Mouse (Mus musculus): ENCODE data around the gene Srsf3. TPM values are rescaled to one million over a fixed set of nuclear protein-coding genes. Genes with fewer than 3 reads are reported as not detected.
"Not testable (repeated sequence)": the region's sequence is repeated elsewhere in the genome, so short reads cannot be mapped to it uniquely, and the experiment has no call there.

Gene Srsf3
- polyA plus RNA-seq, 1 experiment from 2014 or later = 832 TPM

DNA sequence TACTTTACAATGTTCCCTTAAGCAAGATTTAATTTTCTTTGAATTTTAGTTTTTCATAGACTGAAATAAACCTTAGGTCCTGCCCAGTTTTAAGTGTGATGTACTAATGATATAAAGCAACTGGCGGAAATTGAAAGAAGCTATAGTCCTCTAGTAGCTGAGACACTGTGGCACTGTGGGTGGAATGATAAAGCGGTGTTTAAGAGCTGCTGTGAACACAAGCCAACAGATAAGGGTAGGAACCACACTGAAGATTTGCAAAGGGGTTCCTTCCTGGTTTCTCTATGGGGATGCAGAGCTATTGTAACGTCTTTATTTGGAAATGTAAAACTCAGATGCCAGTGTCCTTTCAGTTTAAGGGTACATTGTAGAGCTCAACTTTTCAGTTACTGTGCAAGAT is 9.2 kb downstream of the Srsf3 start:
- WGBS = 94% methylated on average over 3 of the region's 3 CpGs

DNA sequence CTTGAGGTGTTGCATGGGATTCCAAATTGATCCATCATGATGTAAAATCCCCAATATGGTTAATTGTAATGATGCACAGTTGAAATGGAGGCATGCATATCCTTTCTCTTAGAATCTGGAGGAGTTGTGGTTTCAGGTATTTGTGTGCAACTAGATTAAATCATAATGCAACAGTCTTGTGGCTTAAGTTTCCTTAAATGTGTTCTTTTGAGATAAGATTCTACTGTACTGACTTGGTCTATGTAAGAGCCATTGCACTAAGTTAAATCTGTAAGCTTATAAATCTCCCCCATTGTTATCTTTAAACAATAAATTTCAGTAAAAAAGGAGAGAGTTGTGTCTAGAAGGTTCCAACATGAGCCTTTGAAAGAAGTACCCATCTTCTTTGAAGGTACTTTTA is 10.1 kb downstream of the Srsf3 start:
- Histone ChIP-seq H3K9me3 (replicated peaks) (no peaks in the 10 kb centered on the region), H3K36me3 (peaks cover 97% of the 10 kb centered on the region), H3K4me3 (no peak overlapping the region)

More for the DNA sequence above, 9.2 kb downstream of the Srsf3 start:
- peaks cover 97% of the 10 kb centered on the region for H3K36me3 ChIP-seq
- not testable (repeated sequence) for H3K9me3 ChIP-seq (replicated peaks); H3K4me3 ChIP-seq; H3K4me1 ChIP-seq; DNase-seq (ENCODE audit: low spot score); H3K27me3 ChIP-seq (ENCODE audit: low read depth, poor library complexity, severe bottlenecking); H3K27ac ChIP-seq

DNA sequence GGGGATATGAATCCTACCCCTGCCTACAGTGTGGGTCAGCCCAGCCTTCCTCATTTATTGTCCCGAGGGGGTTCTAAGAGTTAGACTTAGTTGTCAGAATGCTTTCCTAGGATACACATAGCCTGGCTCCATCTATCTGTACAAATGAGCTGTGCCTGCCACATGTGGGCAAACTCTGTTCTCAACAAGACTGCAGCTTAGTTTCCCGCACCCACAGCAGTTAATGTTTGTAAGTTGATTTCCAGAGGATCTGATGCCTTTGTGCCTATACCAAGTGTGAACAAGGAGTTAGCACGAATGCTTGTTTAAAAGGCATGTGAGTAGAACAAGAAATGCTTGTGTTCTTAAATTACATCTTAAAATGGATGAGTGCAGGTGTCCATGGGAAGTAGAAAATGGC is 11.2 kb downstream of the Srsf3 start:
- Histone ChIP-seq H3K36me3 (peaks cover 93% of the 10 kb centered on the region), H3K9me3 (replicated peaks) (no peaks in the 10 kb centered on the region), H3K27ac (no peak overlapping the region), H3K27me3 (ENCODE audit: low read depth, poor library complexity, severe bottlenecking) (no peaks in the 10 kb centered on the region), H3K4me3 (no peak overlapping the region), H3K4me1 (no peaks in the 10 kb centered on the region)
- DNase-seq (ENCODE audit: low spot score) = no peak
- WGBS = 86% methylated on average over 3 of the region's 3 CpGs

More for the DNA sequence above, 10.1 kb downstream of the Srsf3 start:
- DNase-seq (ENCODE audit: low spot score) = no peak
- Histone ChIP-seq H3K4me1 (peaks cover 2% of the 10 kb centered on the region; the same call in 1 of the 2 replicates), H3K27me3 (ENCODE audit: low read depth, poor library complexity, severe bottlenecking) (no peaks in the 10 kb centered on the region), H3K27ac (no peak overlapping the region)

DNA sequence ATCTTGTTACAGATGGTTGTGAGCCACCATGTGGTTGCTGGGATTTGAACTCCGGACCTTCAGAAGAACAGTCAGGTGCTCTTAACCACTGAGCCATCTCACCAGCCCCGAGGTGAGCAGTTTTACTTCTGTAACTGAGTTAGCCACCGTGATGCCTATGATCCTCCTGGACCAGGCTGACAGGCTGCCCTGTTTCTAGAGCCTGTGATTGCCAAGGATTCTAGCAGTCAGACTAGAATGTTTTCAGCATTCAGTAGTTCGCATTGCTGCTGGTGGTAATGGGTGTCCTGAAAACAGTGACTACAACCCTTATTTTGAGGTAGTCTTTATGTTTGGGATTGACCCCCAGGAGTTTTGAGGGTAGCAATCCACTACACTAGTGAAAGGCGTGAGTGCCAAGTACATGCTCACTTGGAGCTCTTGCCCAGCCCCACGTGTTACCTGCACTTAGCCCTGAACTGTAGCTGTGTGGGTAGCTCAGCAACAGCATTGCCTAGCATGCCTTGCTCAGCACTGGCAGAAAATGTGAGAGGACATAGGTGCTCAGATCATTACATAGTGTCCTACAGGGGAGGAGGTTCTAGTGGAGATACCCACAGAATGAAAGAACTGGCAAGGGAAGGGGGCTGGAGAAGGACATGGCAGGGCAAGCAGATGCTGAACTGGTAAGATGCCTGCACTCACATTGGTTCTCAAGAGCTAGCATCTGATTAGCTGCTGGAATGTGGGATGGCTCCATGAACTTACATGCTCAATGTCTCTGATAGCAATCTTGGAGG is 11.9 kb downstream of the Srsf3 start:
- Histone ChIP-seq H3K36me3 (peaks cover 86% of the 10 kb centered on the region), H3K4me1 (no peaks in the 10 kb centered on the region), H3K4me3 (no peak overlapping the region), H3K27me3 (ENCODE audit: low read depth, poor library complexity, severe bottlenecking) (no peaks in the 10 kb centered on the region), H3K27ac (no peak overlapping the region), H3K9me3 (replicated peaks) (no peaks in the 10 kb centered on the region)
- WGBS = 90% methylated on average over 6 of the region's 6 CpGs
- no peak for DNase-seq (ENCODE audit: low spot score)

DNA sequence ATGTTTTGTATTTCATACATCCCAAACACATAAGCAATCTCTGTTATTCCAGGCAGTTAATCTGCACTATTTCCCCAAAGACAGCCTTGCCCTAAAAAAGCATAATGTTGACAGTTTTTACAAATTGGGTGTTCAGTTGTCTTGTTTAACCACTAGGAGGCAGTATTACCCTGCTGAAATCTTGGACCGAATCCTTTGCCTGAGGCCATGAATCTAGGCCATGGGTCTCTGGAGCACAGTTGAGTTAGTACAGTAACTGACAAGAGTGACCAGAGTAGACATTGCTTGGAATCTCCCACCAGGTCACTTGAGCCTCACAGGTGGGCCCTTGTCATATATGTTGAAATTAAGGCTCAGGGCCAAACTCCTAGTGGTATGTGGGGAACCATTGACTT is 12.5 kb downstream of the Srsf3 start:
- 73% methylated on average over 1 of the region's 1 CpGs for WGBS

DNA sequence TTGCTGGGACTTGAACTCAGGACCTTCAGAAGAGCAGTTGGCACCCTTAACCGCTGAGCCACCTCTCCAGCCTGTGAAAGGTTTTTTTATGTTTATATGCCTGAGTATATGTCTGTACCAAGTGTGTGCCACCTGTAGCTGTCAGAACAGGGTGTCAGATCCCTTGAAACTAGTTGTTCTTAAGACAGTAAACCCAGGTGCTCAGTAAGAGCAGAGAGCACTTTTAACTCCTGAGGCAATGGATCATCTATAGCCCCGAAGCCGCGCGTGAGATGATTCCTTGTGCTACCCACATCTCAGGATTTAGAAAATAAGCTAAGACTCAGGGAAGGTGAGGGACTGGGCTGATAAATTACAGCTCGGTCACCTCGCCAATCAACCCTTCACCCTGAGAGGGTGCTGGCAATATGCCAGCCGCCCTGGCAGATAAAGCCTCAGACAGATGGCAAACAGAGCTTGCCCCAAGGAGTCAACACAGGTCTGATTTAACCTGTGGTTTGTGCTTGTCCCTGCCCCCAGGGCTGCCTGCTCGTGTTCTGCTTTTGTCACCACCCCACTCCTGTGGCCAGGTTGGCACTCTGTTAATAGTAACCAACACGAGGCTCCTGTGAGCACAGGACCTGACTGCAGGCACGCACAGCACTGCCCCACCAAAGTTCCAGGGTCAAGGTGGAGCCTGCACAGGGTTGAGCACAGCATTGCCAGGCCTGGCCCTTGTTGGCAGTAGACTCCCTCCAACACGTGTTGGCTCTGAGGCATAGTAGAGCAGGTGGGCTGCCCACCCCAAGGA is 13.5 kb downstream of the Srsf3 start:
- H3K4me1 ChIP-seq = peaks cover 11% of the 10 kb centered on the region
- no peak overlapping the region for H3K4me3 ChIP-seq
- H3K9me3 ChIP-seq (replicated peaks) = no peaks in the 10 kb centered on the region
- no peaks in the 10 kb centered on the region for H3K27me3 ChIP-seq (ENCODE audit: low read depth, poor library complexity, severe bottlenecking)
- no peak for DNase-seq (ENCODE audit: low spot score)
- WGBS = 78% methylated on average over 12 of the region's 12 CpGs
- peaks cover 70% of the 10 kb centered on the region for H3K36me3 ChIP-seq
- no peak overlapping the region for H3K27ac ChIP-seq

More for the DNA sequence above, 12.5 kb downstream of the Srsf3 start:
- Histone ChIP-seq H3K4me3 (no peak overlapping the region), H3K27me3 (ENCODE audit: low read depth, poor library complexity, severe bottlenecking) (no peaks in the 10 kb centered on the region), H3K9me3 (replicated peaks) (no peaks in the 10 kb centered on the region), H3K27ac (no peak overlapping the region), H3K4me1 (peaks cover under 1% of the 10 kb centered on the region; the same call in 1 of the 2 replicates), H3K36me3 (peaks cover 80% of the 10 kb centered on the region)
- DNase-seq (ENCODE audit: low spot score) = no peak

DNA sequence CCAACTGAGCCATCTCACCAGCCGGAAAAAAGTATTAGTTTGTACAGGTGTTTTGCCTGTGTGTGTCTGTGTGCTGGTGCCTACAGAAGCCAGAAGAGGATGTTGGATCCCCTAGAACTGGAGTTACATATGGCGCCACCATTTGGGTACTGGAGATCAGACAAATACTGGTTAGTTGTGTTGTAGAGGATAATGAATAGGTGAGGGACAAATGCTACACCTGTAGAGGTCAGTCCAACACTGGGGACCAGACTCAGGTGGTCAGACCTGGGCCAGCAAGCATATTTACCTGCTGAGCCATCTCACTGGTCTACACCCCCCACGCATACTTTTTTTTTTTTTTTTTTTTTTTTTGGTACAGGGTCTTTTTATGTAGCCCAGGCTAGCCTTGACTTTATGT is 14.4 kb downstream of the Srsf3 start:
- WGBS = 96% methylated on average over 3 of the region's 3 CpGs
- DNase-seq (ENCODE audit: low spot score) = no peak
- peaks cover 15% of the 10 kb centered on the region for H3K4me1 ChIP-seq
- H3K9me3 ChIP-seq (replicated peaks) = no peaks in the 10 kb centered on the region
- H3K4me3 ChIP-seq = no peak overlapping the region
- H3K27ac ChIP-seq = no peak overlapping the region
- peaks cover 62% of the 10 kb centered on the region for H3K36me3 ChIP-seq
- H3K27me3 ChIP-seq (ENCODE audit: low read depth, poor library complexity, severe bottlenecking) = no peaks in the 10 kb centered on the region

DNA sequence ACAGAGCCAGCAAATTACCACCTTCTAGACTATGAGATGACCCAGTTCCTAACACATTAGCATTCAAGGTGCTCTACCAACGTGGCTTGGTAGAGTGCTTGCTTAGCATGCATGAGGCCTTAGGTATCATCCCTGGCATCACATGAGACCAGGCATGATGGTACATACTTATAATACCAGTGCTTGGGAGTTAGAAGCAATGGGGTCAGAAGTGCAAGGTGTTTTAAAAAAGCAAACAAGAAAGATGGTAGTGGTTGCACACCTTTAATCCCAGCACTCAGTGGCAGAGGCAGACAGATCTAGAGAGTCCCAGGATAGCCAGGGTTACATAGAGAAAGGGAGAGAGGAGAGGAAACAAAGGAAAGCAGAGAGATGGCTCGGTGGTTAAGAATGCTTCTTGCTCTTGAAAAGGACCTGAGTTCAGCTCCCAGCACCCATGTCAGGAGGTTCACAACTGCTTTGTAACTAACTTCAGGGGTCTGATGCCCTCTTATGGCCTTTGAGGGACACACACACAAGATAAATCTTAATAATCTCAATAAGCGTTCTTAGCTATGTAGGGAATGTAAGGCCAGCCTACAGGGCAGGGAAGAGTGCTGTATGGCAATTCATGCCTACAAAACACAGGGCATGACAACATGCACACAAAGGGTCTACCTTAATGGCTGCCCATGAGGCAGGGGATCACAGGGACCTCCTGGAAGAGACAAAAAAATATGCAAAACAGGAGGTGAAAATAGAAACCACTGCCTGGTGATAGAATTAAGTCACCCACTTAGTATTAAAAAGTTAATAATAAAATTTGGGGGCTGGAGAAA is 15.5 kb downstream of the Srsf3 start:
- Histone ChIP-seq H3K27me3 (ENCODE audit: low read depth, poor library complexity, severe bottlenecking) (no peaks in the 10 kb centered on the region), H3K4me1 (peaks cover 15% of the 10 kb centered on the region), H3K4me3 (no peak overlapping the region), H3K36me3 (peaks cover 52% of the 10 kb centered on the region), H3K27ac (no peak overlapping the region), H3K9me3 (replicated peaks) (no peaks in the 10 kb centered on the region)
- DNase-seq (ENCODE audit: low spot score) = no peak
- WGBS = 74% methylated on average over 3 of the region's 3 CpGs

DNA sequence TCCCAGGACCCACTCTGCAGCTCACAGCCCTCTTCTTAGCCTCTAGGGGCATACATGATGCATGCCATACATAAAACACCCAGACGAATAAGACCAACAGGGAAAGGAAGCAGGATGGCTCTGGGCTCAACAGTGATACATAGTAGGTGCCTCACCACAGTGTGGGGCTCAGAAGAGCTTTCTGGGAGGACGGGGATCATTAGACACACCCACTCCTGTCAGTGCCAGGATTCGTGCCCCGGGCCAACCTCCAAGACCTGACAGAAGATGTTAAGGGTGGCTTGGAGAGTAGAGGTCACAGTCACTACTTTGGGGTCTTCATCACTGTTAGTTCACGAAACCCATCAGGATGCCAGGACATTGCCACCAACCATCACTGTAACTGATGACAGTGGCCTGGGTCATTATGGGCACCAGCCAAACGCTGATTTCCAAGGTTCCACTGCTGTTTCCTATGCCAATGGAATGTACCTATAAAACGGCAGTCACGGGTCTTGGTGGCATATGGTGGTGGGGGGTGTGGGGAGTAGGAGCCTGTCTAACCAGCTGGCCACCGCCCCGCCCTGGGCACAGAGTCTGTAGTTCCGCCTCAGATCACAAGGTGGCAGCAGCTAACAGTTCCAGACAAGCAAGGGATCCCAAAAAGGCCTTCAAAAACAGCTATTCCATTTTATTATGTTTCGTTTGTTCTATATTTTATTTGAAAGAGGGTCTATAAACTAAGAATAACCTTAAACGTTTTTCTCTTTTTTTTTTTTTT is 16.5 kb downstream of the Srsf3 start:
- no peak overlapping the region for H3K27ac ChIP-seq

DNA sequence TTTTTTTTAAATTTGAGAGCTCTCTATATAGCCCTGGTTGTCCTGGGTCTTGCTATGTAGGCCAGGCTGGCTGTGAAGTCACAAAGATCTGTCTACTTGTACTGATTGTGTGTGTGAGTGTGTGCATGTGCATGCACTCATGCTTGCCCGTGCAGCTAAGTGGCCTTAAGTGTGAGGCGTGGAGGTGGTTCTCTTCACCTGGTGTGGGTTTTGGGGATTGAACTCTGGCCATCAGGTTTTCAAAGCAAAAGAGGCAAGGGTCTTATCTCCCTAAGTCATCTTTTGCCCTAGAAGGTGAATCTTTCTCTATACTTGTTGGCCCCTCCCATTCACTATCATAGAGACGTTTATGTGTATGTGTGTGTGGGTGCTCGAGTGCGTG is 17.1 kb downstream of the Srsf3 start:
- no peak for DNase-seq (ENCODE audit: low spot score)
- H3K27ac ChIP-seq = no peak overlapping the region
- peaks cover 41% of the 10 kb centered on the region for H3K36me3 ChIP-seq
- no peak overlapping the region for H3K4me3 ChIP-seq
- no peaks in the 10 kb centered on the region for H3K27me3 ChIP-seq (ENCODE audit: low read depth, poor library complexity, severe bottlenecking)
- H3K9me3 ChIP-seq (replicated peaks) = no peaks in the 10 kb centered on the region
- peaks cover 24% of the 10 kb centered on the region for H3K4me1 ChIP-seq
- 80% methylated on average over 5 of the region's 5 CpGs for whole genome bisulfite sequencing

More for the DNA sequence above, 16.5 kb downstream of the Srsf3 start:
- Histone ChIP-seq H3K27me3 (ENCODE audit: low read depth, poor library complexity, severe bottlenecking) (no peaks in the 10 kb centered on the region), H3K9me3 (replicated peaks) (no peaks in the 10 kb centered on the region), H3K4me3 (no peak overlapping the region), H3K36me3 (peaks cover 47% of the 10 kb centered on the region), H3K4me1 (peaks cover 18% of the 10 kb centered on the region)
- peak; percentile 88 for DNase-seq (ENCODE audit: low spot score)
- WGBS = 23% methylated on average over 13 of the region's 13 CpGs

DNA sequence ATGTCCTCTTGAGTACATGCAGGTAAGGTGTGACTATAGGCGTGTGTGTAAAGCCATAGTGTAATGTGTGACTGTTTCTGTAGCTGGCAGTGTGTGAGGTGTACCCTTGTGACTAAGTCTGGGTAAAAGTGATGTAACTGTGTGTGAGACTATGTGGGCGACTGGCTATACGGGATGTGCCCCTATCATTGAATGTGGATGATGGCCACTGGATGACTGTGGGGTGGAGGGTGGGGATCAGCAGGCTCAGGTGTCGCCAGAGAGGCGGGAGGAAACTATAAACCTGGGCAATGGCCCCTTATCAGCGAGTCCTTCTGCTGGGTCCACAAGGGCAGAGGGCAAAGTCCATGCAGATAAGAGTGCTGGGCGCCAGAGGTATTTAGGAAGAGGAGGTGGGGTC is 17.5 kb downstream of the Srsf3 start:
- H3K27ac ChIP-seq = no peak overlapping the region
- WGBS = 81% methylated on average over 7 of the region's 7 CpGs
- H3K4me3 ChIP-seq = no peak overlapping the region
- no peaks in the 10 kb centered on the region for H3K9me3 ChIP-seq (replicated peaks)
- peaks cover 37% of the 10 kb centered on the region for H3K36me3 ChIP-seq
- H3K4me1 ChIP-seq = peaks cover 24% of the 10 kb centered on the region
- no peak for DNase-seq (ENCODE audit: low spot score)
- H3K27me3 ChIP-seq (ENCODE audit: low read depth, poor library complexity, severe bottlenecking) = no peaks in the 10 kb centered on the region

DNA sequence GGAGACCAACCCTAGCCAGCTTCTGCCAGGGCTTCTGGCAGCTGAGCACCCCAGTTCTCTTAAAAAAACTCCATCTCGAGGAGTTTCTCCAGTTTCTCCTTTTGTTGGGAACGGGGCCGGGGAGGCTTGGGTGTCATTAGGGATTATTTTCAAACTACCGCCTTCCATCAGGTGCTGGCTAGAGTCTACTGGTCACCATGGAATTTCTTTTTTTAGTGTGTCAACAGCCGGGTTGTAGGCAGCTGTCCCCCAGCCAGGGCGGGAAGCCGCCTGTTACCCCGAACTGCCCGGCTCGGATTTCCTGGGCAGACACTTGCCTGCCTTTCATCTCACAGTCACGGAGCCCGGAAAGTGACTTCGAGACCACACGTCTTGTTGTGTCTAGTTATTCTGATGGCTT is 18.4 kb downstream of the Srsf3 start:
- Histone ChIP-seq H3K27ac (no peak overlapping the region), H3K36me3 (peaks cover 28% of the 10 kb centered on the region), H3K27me3 (ENCODE audit: low read depth, poor library complexity, severe bottlenecking) (no peaks in the 10 kb centered on the region), H3K4me3 (no peak overlapping the region), H3K4me1 (peaks cover 28% of the 10 kb centered on the region), H3K9me3 (replicated peaks) (no peaks in the 10 kb centered on the region)
- DNase-seq (ENCODE audit: low spot score) = no peak
- 27% methylated on average over 14 of the region's 14 CpGs for WGBS

Measured in limb, embryonic 10.5 days (tissue).